Mouse (Mus musculus) T-helper 1 cell (primary cell): ENCODE measurements around the gene Mrfap1.

Experiments
- in situ Hi-C: fragments of 300-600 bp; cut with MboI, MseI; formaldehyde crosslinking; loops from one replicate; pipeline ENCODE4 v1.15.1; 2025; ENCODE audit warnings: high pct_unique_total_duplicates

The Mrfap1 gene

GRCm38 (mm10) chr5:36786052-36786451 is 10.5 kb downstream of the Mrfap1 start:
- in situ Hi-C loops, result no loop called here

GRCm38 (mm10) chr5:36779512-36779911 is 17.1 kb downstream of the Mrfap1 start:
- in situ Hi-C loops, result no loop called here

DNA sequence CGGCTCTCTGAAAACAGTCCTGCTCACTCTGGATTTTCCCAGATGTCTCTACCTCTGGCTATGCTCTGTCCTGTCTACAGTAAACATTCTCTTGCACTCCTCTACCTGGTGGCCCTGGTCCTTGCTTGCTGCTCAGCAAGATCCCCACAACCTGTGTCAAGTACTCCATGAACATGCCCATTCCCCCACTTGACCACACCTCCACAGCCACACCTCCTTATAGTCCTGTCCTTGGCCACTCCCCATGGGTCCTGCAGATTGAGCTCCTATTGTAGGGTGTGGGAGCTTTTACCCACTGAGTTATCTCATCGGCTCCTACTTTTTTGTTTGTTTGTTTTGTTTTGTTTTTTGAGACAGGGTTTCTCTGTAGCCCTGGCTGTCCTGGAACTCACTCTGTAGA is 17.7 kb downstream of the Mrfap1 start:
- in situ Hi-C loops, result no loop called here

DNA sequence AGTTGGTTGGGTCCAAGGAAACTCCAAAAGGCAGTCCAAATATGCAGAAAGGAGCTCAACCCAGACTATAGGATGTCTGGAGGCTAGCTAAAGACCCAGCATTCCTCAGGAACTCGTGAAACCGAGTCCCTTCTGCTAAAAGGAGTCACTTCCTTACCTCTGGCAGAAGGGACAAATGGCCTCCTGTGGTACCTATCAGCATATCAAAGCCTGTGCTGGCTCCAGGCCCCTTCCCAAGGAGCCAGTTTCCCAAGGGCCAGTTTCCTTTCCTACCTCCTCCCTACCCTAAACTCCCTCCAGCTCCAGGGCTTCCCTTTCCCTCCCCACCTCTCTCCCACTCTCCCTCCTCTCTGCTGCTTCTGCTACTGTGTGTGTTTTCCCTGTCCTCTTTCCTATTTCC is 19.4 kb downstream of the Mrfap1 start:
- in situ Hi-C loops, result no loop called here

- in situ Hi-C loops, result no loop called here
Measured at GRCm38 (mm10) chr5:36776021-36776575, 20.5 kb downstream of the Mrfap1 start.

- in situ Hi-C loops, result no loop called here
Measured at GRCm38 (mm10) chr5:36775317-36775716, 21.3 kb downstream of the Mrfap1 start.

DNA sequence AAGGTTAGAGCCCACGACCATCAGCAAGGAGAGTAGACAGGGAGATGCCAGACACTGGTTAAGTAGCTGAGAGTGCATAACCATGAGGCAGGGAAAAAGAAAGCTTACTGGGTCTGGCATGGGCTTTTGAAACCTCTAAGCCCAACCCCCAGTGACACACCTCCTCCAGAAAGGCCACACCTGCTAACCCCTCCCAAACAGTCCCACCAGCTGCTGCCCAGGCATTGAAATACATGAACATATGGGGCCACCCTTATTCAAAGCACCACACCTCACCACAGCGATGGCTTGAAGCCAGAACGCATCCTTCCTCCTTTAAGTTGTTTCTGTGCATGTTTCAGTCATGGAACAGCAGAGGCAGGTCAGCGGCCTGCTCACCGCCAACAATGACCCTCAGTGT is 24.0 kb downstream of the Mrfap1 start:
- in situ Hi-C loops, result no loop called here

- in situ Hi-C loops, result no loop called here
Measured at GRCm38 (mm10) chr5:36769603-36770002, 27.0 kb downstream of the Mrfap1 start.

DNA sequence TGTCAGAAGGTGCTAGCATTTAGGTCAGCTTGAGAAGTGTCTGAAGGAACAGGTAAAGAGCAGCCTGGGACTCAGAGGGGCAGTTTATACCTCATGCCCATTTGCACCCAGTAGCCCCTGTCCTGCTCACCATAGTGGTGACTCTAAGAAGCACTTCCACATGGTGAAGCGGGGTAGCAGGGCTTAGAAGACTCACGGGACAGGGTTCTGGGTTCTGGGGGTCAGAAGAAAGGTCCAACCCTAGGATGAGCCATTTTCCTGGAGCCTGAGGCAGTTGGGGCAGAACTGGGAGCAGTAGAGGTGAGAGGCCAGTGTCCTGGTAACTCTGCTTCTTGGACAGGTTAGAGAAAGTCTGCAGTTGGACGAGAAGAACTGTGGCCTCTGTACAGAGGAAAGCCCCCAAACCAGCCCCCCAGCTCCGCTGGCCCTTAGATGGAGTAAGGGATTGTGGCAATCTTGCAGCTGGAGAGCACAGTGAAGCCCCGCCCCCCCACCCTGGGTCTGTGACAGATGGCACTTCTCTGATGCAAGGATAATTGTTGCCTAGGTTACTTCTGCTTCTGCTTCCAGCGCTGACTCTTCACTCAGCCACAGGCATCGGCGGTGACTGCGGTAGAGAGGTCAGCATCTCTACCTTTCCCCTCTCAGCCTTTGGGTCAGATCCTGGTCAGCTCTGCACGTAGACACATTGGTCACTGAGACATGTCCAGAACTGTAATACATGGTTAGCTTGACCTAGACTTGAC is 29.4 kb downstream of the Mrfap1 start:
- in situ Hi-C loops, result no loop called here

- in situ Hi-C loops, result no loop called here
Measured at GRCm38 (mm10) chr5:36759848-36760247, 36.7 kb downstream of the Mrfap1 start.

DNA sequence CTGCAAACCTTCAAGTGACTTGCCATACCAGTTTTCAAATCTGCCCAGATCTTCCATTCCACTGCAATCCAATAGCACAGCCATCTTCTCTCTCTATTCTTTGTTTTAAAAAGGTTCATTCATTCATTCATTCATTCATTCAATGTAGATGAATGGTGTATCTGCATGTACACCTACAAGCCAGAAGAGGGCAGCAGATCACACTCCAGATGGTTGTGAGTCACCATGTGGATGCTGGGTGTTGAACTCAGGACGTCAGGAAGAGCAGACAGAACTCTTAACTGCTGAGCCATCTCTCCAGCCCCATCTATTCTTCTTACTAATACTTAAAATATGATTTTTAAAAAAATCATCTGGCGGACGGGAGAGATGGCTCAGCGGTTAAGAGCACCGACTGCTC is 39.5 kb downstream of the Mrfap1 start:
- in situ Hi-C loops, result no loop called here

DNA sequence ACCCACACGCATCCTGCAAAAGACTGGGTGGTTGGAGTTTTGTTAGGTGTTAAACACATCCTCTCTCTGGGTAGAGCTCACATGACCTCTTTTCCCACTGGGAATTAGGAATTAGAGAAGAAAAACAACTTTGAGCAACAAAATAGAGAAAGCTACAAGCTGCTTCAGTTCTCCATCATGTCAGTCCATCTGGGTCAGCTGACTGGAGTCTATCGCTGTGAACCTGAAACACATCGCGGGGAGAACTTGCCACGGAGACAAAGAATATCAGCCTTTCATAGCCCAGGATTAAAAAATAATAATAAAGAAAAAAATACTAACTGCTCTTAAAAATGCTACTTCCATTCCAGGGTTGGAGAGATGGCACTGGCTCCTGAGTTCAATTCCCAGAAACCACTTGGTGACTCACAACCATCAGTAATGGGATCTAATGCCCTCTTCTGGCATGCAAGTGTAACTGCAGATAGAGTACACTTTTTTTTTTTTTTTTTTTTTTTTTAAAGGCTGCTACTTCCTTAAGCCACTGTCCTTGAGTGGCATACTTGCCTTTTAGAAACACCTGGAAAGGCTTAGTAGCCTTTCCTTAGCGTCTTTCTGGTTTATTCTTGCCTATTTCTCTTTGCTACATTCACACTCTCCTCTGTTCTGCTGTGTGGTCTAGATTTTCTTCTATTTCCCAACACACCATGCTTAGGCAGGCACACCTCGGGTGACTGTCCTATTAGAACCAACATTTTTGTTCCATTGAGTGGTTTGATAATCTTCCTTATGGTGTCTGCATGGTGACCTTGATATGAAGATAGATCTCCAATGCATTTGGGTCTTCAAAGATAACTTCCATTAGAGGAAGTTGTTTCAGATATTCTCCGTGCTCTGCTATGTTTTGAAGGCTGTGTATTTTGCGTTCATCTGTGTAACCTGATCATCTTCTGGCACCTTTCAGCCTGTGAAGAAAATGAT is 46.2 kb downstream of the Mrfap1 start:
- in situ Hi-C loops, result no loop called here

DNA sequence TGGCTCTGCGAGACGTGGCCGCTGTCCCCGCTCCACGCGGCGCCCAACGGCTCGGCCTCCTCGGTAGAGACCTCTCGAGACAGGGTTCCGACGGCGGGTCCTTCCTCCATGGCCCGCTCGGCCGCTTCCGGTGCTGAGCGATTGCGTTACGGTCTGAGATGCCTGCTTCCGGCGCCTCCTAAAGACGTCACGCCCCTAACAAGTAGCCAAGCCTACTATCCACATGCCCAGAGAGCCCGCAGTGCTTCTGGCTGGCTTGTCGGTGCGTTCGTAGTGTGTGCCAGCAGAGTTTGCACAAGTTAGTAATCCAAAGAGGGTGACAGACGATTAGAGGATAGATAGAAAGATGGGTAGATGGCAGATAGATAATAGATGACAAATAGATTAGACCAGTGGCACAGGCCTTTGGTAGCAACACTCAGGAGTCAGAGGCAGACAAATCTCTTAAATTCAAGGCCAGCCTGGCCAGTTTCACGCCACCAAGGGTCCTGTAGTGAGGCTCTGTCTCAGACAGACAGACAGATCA is 48.0 kb downstream of the Mrfap1 start, which contains the start of gene Bloc1s4:
Gene Bloc1s4, minus strand, starts transcription at position 115 of the 526 bp plus-strand sequence.
- in situ Hi-C loops, result no loop called here

DNA sequence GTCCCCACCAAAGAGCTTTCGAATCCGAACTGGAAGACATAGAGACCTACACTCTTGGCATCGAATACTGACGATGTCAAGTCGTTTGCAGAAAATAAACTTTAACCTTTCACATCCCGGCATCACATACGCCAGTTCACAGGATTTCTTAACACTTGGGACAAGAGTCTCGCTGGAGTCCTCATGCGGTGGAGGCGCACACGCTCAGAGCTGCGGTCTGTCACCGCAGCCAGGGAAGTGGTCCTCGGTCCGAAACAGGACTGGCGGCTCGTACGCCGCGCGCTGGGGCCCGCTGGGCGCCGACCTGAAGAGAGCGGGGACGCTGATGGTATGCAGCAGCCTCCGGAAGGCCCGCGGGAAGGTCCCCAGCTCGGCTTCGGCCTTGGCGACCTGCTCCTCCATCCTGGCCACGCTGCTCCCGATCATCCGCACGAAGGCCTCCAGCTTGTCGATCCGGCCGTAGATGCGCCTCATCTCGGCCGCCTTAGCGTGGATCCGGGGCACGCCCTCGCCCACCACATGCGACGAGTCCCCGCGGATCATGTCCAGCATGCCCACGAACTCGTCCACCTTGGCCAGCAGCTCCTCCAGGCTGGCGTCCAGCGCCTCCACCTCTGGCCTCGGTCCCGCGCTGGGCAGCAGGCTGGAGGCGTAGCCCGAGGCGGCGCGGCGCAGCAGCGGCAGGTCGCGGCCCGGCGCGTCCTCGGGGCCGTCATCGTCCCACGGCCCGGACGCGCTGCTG is 48.6 kb downstream of the Mrfap1 start:
- in situ Hi-C loops, result no loop called here

DNA sequence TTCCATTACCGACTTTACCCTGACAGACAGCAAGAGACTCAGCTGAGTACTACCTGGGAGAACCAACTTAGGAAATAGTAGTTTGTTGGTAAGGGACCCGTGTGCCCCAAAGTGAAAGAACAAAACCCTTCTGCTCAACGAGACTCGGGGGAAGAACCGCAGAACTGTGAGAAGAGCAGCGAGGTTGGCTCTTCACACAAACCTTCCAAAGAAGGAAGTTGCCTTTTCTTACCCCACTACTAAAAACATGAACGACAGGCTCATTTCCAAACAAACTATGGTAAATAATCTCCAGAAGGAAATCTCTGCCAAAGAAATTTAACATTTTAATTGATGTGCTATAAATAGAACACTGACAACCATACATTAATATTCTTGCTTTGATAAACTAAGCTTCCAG is 49.5 kb downstream of the Mrfap1 start:
- in situ Hi-C loops, result no loop called here
